27 mouse cellular contexts compared by ENCODE assay signal in the genomic region with DNA sequence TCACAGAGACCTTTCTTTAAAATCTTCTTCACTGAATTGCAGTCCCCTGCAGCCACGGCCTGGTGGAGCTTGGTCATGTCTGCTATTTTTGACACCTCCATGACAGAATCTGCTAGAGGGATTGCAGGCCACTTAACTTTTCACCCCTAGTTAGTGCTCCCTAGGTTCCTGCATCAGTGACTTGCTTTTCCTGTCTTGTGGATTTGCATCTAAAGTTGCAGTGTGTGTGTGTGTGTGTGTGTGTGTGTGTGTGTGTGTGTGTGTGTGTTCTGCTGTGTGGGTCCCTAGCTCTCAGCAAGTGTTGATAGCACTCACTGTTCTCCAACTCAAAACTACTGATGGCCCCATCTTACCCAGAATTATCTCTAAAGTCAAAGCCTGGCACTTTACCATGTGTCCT. TPM values are rescaled to one million over a fixed set of nuclear protein-coding genes. Genes with fewer than 3 reads are reported as not detected.
"Had no signal": no experiment of that assay in that cellular context is flagged by ENCODE, and none has a peak within 500 bp of the region (broad histone marks: within the 10 kb centered on the region; RNA-seq: fewer than 3 reads in every experiment).

A gene (minus strand): TSS at position 101 of the 400 bp plus-strand sequence.

- H3K4me3 ChIP-seq: left cerebral cortex, adult 2 months; limb, embryonic 10.5 days; limb, embryonic 12.5 days; limb, embryonic 13.5 days; limb, embryonic 15.5 days; liver, embryonic 12.5 days; liver, embryonic 13.5 days; liver, embryonic 15.5 days; lung, embryonic 15.5 days; midbrain, embryonic 10.5 days; midbrain, embryonic 12.5 days; midbrain, embryonic 13.5 days; midbrain, embryonic 15.5 days; myocyte; neural tube, embryonic 12.5 days had no signal

- H3K9me3 ChIP-seq: limb, embryonic 10.5 days; limb, embryonic 12.5 days; limb, embryonic 13.5 days; limb, embryonic 15.5 days; liver, embryonic 12.5 days; liver, embryonic 13.5 days; liver, embryonic 15.5 days; lung, embryonic 15.5 days; midbrain, embryonic 10.5 days; midbrain, embryonic 12.5 days; midbrain, embryonic 13.5 days; midbrain, embryonic 15.5 days; neural tube, embryonic 12.5 days had no signal

- H3K4me1 ChIP-seq: limb, embryonic 10.5 days; limb, embryonic 12.5 days; limb, embryonic 13.5 days; limb, embryonic 15.5 days; liver, embryonic 12.5 days; liver, embryonic 13.5 days; liver, embryonic 15.5 days; lung, embryonic 15.5 days; midbrain, embryonic 12.5 days; midbrain, embryonic 13.5 days; midbrain, embryonic 15.5 days; neural tube, embryonic 12.5 days had no signal

- ATAC-seq: liver, embryonic 12.5 days; liver, postnatal 0 days; lung, postnatal 0 days; midbrain, embryonic 13.5 days; midbrain, embryonic 15.5 days; midbrain, embryonic 16.5 days had no signal

- H3K36me3 ChIP-seq: limb, embryonic 10.5 days; limb, embryonic 12.5 days; limb, embryonic 13.5 days; limb, embryonic 15.5 days; liver, embryonic 12.5 days; liver, embryonic 13.5 days; liver, embryonic 15.5 days; lung, embryonic 15.5 days; midbrain, embryonic 10.5 days; midbrain, embryonic 12.5 days; midbrain, embryonic 13.5 days; midbrain, embryonic 15.5 days; neural tube, embryonic 12.5 days had no signal

- H3K27me3 ChIP-seq: limb, embryonic 12.5 days; limb, embryonic 13.5 days; limb, embryonic 15.5 days; liver, embryonic 12.5 days; liver, embryonic 13.5 days; liver, embryonic 15.5 days; lung, embryonic 15.5 days; midbrain, embryonic 12.5 days; midbrain, embryonic 13.5 days; midbrain, embryonic 15.5 days; neural tube, embryonic 12.5 days had no signal

RNA-seq across cellular contexts. Expression of the gene that starts here (rescaled TPM):
- total RNA-seq: left cerebral cortex, postnatal 10 days; left cerebral cortex, postnatal 14 days; liver, adult 2 months; megakaryocyte progenitor cell, adult 5-6 weeks; megakaryocyte-erythroid progenitor cell, adult 5-6 weeks; midbrain, postnatal 0 days had no signal
- polyA plus RNA-seq: limb, embryonic 11.5 days; limb, embryonic 12.5 days; liver, adult 2 months; liver, embryonic 11.5 days; liver, embryonic 12.5 days; liver, embryonic 13.5 days; liver, embryonic 15.5 days; liver, embryonic 16.5 days; midbrain, embryonic 12.5 days; neural tube, embryonic 12.5 days had no signal
